Comparison of ENCODE assay signal across 8 mouse cellular contexts in the genomic region with DNA sequence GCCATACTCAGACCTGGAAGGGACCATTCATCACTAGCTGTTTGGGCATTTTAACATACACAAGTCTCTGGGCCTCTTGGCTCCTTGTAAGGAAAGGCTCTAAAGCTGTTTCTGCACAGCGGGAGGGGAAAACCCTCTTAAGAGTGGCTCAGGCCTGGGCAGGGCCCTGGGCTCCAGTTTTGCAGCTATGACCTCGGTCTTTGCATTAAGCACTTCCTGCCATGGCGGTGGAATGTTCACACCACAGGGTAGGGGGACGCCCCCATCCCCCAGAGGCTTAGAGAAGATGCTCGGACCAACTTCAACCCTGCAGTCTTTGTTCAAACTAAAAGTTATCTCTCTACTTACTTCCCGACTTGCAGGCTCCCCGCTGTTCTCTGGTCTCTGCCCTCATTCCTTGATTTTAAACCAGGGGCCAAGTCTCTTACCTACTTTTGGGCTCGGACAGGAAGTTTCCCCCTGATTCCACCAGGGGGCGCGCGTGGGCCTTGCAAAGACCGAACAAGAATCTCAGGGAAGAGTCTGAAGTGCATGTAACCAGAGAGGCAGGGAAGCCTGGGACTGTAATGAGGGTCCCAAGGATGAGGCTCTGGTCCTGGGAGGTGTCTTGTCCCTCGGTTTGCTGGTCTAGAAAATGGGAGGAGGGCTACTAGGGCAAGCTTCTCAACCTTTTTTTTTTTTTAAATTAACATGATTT. TPM values are rescaled to one million over a fixed set of nuclear protein-coding genes. Genes with fewer than 3 reads are reported as not detected.
DNase-seq lines count a peak whose midpoint lies in the region; ATAC-seq lines count a peak whose summit lies in the region.

No protein-coding gene starts in this region.

- no peaks in the 10 kb centered on the region for H3K36me3 ChIP-seq in embryonic facial prominence, embryonic 13.5 days
- no peaks in the 10 kb centered on the region for H3K36me3 ChIP-seq in kidney, embryonic 15.5 days
- H3K36me3 ChIP-seq in limb, embryonic 15.5 days: no peaks in the 10 kb centered on the region
- no peaks in the 10 kb centered on the region for H3K36me3 ChIP-seq in stomach, embryonic 14.5 days (ENCODE audit: control insufficient read depth, insufficient read depth, low read length)

- no peak overlapping the region for H3K27ac ChIP-seq in embryonic facial prominence, embryonic 13.5 days
- H3K27ac ChIP-seq in kidney, embryonic 15.5 days: 0 out of 2 replicates have a peak overlapping the region, but pooled peaks have one; percentile 24
- no peak overlapping the region for H3K27ac ChIP-seq in limb, embryonic 15.5 days
- H3K27ac ChIP-seq in stomach, embryonic 14.5 days (ENCODE audit: low read length): peak overlapping the region; percentile 81

- H3K9ac ChIP-seq in embryonic facial prominence, embryonic 13.5 days: 0 out of 2 replicates have a peak overlapping the region, but pooled peaks have one; percentile 55
- no peak overlapping the region for H3K9ac ChIP-seq in kidney, embryonic 15.5 days
- H3K9ac ChIP-seq in limb, embryonic 15.5 days: no peak overlapping the region
- no peak overlapping the region for H3K9ac ChIP-seq in stomach, embryonic 14.5 days (replicated peaks; ENCODE audit: low read depth, low read length)

- H3K4me1 ChIP-seq in embryonic facial prominence, embryonic 13.5 days: peaks cover 10% of the 10 kb centered on the region
- H3K4me1 ChIP-seq in kidney, embryonic 15.5 days: peaks cover 9% of the 10 kb centered on the region
- peaks cover 9% of the 10 kb centered on the region for H3K4me1 ChIP-seq in limb, embryonic 15.5 days
- no peaks in the 10 kb centered on the region for H3K4me1 ChIP-seq in stomach, embryonic 14.5 days (ENCODE audit: control insufficient read depth, insufficient read depth, low read length)

- WGBS in embryonic facial prominence, embryonic 13.5 days: 11% methylated on average over 13 of the region's 13 CpGs
- 7% methylated on average over 13 of the region's 13 CpGs for WGBS in kidney, embryonic 15.5 days
- 9% methylated on average over 13 of the region's 13 CpGs for WGBS in limb, embryonic 15.5 days
- WGBS in stomach, embryonic 14.5 days: 8% methylated on average over 13 of the region's 13 CpGs

- H3K27me3 ChIP-seq in embryonic facial prominence, embryonic 13.5 days: no peaks in the 10 kb centered on the region
- H3K27me3 ChIP-seq in kidney, embryonic 15.5 days: no peaks in the 10 kb centered on the region
- H3K27me3 ChIP-seq in limb, embryonic 15.5 days: no peaks in the 10 kb centered on the region
- H3K27me3 ChIP-seq in stomach, embryonic 14.5 days (ENCODE audit: control insufficient read depth, insufficient read depth, low read length): no peaks in the 10 kb centered on the region

- no peak overlapping the region for H3K4me3 ChIP-seq in embryonic facial prominence, embryonic 13.5 days
- no peak overlapping the region for H3K4me3 ChIP-seq in kidney, embryonic 15.5 days (replicated peaks)
- no peak overlapping the region for H3K4me3 ChIP-seq in limb, embryonic 15.5 days
- H3K4me3 ChIP-seq in stomach, embryonic 14.5 days (ENCODE audit: low read depth, low read length): no peak overlapping the region

- no peak for ATAC-seq in embryonic facial prominence, embryonic 13.5 days (ENCODE audit: insufficient number of reproducible peaks, insufficient read depth, low FRiP score, low TSS enrichment, low read depth)
- ATAC-seq in kidney, embryonic 15.5 days (replicated peaks; ENCODE audit: low FRiP score): no peak; the same call in 1 of the 2 replicates
- 0 out of 2 replicates have a peak, but pooled peaks have one; percentile 49 for ATAC-seq in limb, embryonic 15.5 days (ENCODE audit: insufficient number of reproducible peaks, low FRiP score, low TSS enrichment, low read depth)
- peak; percentile 49; the same call in 1 of the 2 replicates for ATAC-seq in stomach, embryonic 14.5 days (ENCODE audit: insufficient number of reproducible peaks, insufficient read depth, low FRiP score, low read depth)

- H3K9me3 ChIP-seq in embryonic facial prominence, embryonic 13.5 days: no peaks in the 10 kb centered on the region
- H3K9me3 ChIP-seq in kidney, embryonic 15.5 days (replicated peaks): no peaks in the 10 kb centered on the region
- H3K9me3 ChIP-seq in limb, embryonic 15.5 days: no peaks in the 10 kb centered on the region
- no peaks in the 10 kb centered on the region for H3K9me3 ChIP-seq in stomach, embryonic 14.5 days (ENCODE audit: control insufficient read depth, low read depth, low read length)

- H3K4me2 ChIP-seq in embryonic facial prominence, embryonic 13.5 days: peak overlapping the region; percentile 27; the same call in 1 of the 2 replicates
- no peak overlapping the region for H3K4me2 ChIP-seq in kidney, embryonic 15.5 days
- H3K4me2 ChIP-seq in limb, embryonic 15.5 days: no peak overlapping the region
- 0 out of 2 replicates have a peak overlapping the region, but pooled peaks have one; percentile 8 for H3K4me2 ChIP-seq in stomach, embryonic 14.5 days (replicated peaks; ENCODE audit: low read depth, low read length)

- peak; percentile 85 for DNase-seq in 416B (ENCODE audit: low read depth)
- DNase-seq in adrenal gland, postnatal 36 days: peak; percentile 87 to 89
- peak; percentile 65 to 80 for DNase-seq in heart, adult 9 months (ENCODE audit: low spot score in 2 of 2)
- peak; percentile 73 to 81 for DNase-seq in natural killer cell, adult 2 months (ENCODE audit: low spot score in 2 of 2)

RNA-seq across cellular contexts. Expression of a gene that starts 18.6 kb away (rescaled TPM):
- 100 to 1,000 TPM in 1 of 2 experiments, 10 to 100 TPM in 1; 65.0 to 103 TPM for total RNA-seq in adrenal gland, postnatal 36 days (2021)
- polyA plus RNA-seq in embryonic facial prominence, embryonic 13.5 days (2015; fragmentation: Nextera tagmentation; extraction: Ambion mirVana): 53.2 and 54.5 TPM in 2 replicates
- polyA plus RNA-seq in kidney, embryonic 15.5 days (2015; fragmentation: Nextera tagmentation; extraction: Ambion mirVana): 37.5 and 40.4 TPM in 2 replicates
- polyA plus RNA-seq in limb, embryonic 15.5 days (2015; fragmentation: Nextera tagmentation; extraction: Ambion mirVana): 57.8 and 60.6 TPM in 2 replicates
- polyA plus RNA-seq in stomach, embryonic 14.5 days (2014; fragmentation: Nextera tagmentation; extraction: Ambion mirVana): 44.8 and 49.7 TPM in 2 replicates

Comparison
In these comparisons a context has a peak if more than half of its experiments do, and no peak if none do; other contexts are left out.
1. ATAC-seq: peak in limb, embryonic 15.5 days (single experiment) and stomach, embryonic 14.5 days (single experiment); none in embryonic facial prominence, embryonic 13.5 days (single experiment) and kidney, embryonic 15.5 days (single experiment).
2. H3K27ac ChIP-seq: peak in kidney, embryonic 15.5 days (single experiment) and stomach, embryonic 14.5 days (single experiment); none in embryonic facial prominence, embryonic 13.5 days (single experiment) and limb, embryonic 15.5 days (single experiment).
3. H3K4me2 ChIP-seq: peak in embryonic facial prominence, embryonic 13.5 days (single experiment) and stomach, embryonic 14.5 days (single experiment); none in kidney, embryonic 15.5 days (single experiment) and limb, embryonic 15.5 days (single experiment).
4. Peak in every context shown above with its lines, with median percentiles within 50 percentile points of each other: DNase-seq.